Mouse (Mus musculus) liver, embryonic 11.5 days (tissue): ENCODE results near the gene Sipa1l1. TPM values are rescaled to one million over a fixed set of nuclear protein-coding genes. Genes with fewer than 3 reads are reported as not detected.

Experiments used
- ATAC-seq: fragments of 200-750 bp; cut with Nextera tagmentation; replicated peaks from 2 replicates; pipeline ENCODE4 v1.8.0; 2017; ENCODE audit warnings: moderate number of reproducible peaks, mild to moderate bottlenecking, moderate TSS enrichment, moderate library complexity; ENCODE audit not compliant: low FRiP score
- DNase-seq: peaks from one replicate; pipeline ENCODE4 v3.0.0-alpha.2; 2017; ENCODE audit warnings: low spot score
- H3K27ac ChIP-seq: fragments of 300-500 bp; sonication (generic); 2 replicates; pipeline ENCODE4 v1.5.1; 2014; ENCODE audit warnings: mild to moderate bottlenecking, low read depth, low read length, control low read depth
- H3K27me3 ChIP-seq: fragments of 300-500 bp; sonication (generic); replicated peaks from 2 replicates; pipeline ENCODE4 v1.6.1; 2014; ENCODE audit warnings: low read length, mixed read lengths; ENCODE audit not compliant: control insufficient read depth, insufficient read depth
- H3K36me3 ChIP-seq: fragments of 300-500 bp; sonication (generic); 2 replicates; pipeline ENCODE4 v1.6.1; 2014; ENCODE audit warnings: mild to moderate bottlenecking, low read length, moderate library complexity, mixed read lengths; ENCODE audit not compliant: control insufficient read depth, insufficient read depth
- H3K4me1 ChIP-seq: fragments of 300-500 bp; sonication (generic); replicated peaks from 2 replicates; pipeline ENCODE4 v1.6.1; 2014; ENCODE audit warnings: low read length, mixed read lengths; ENCODE audit not compliant: control insufficient read depth, insufficient read depth
- H3K4me2 ChIP-seq: fragments of 300-500 bp; sonication (generic); 2 replicates; pipeline ENCODE4 v1.6.1; 2014; ENCODE audit warnings: mild to moderate bottlenecking, control low read depth, moderate library complexity
- H3K4me3 ChIP-seq: fragments of 300-500 bp; sonication (generic); 2 replicates; pipeline ENCODE4 v1.5.1; 2014; ENCODE audit warnings: low read depth, low read length, control low read depth
- H3K9ac ChIP-seq: fragments of 300-500 bp; sonication (generic); 2 replicates; pipeline ENCODE4 v1.6.1; 2014; ENCODE audit warnings: low read depth, low read length, control low read depth
- H3K9me3 ChIP-seq: fragments of 300-500 bp; sonication (generic); 2 replicates; pipeline ENCODE4 v1.6.1; 2016; ENCODE audit warnings: low read length, inconsistent platforms, mixed read lengths; ENCODE audit not compliant: control insufficient read depth
- WGBS: fragments of 180-500 bp; shearing (Covaris S2); extraction: QIAGEN DNeasy Blood & Tissue Kit; methylation state at CpG from one replicate; pipeline ENCODE4 v1.1.7; 2014; 5-methylcytosine and 5-hydroxymethylcytosine counted together
- polyA plus RNA-seq: library from polyadenylated mRNA; unstranded; fragments of >200 nt; fragmentation: Nextera tagmentation; extraction: Ambion mirVana; gene quantifications from 2 replicates; pipeline ENCODE4 v1.2.1, GENCODE M21; 2014

Sipa1l1 gene
- polyA plus RNA-seq, 1 experiment from 2014 or later = 21.1 TPM

DNA sequence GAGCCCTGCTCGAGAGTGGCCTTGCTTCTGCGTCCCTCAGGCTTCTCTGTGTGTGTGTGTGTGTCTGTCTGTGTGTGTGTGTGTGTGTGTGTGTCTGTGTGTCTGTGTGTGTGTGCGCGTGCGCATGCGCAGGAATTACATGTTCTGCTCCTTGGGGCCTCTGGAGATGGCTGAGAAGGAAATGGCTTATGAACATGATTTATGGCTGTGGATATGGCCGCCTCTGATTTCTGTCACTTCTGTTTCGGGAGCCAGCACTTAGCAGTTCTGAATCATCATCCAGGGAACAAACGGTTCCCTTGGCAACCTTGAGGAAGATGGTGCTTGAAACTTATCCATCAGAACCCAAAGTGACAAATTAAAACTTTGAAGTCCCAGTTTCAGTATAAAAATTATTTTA is 265.5 kb downstream of the Sipa1l1 start:
- H3K4me2 ChIP-seq = no peak overlapping the region
- no peak overlapping the region for H3K4me3 ChIP-seq
- ATAC-seq (no peak), DNase-seq (no peak)
- no peaks in the 10 kb centered on the region for H3K4me1 ChIP-seq
- H3K9me3 ChIP-seq = no peaks in the 10 kb centered on the region
- no peak overlapping the region for H3K27ac ChIP-seq
- whole genome bisulfite sequencing = 87% methylated on average over 9 of the region's 9 CpGs
- no peaks in the 10 kb centered on the region for H3K27me3 ChIP-seq
- H3K9ac ChIP-seq = no peak overlapping the region
- peaks cover 13% of the 10 kb centered on the region; the same call in 1 of the 2 replicates for H3K36me3 ChIP-seq

- ATAC-seq (no peak), DNase-seq (no peak)
- Histone ChIP-seq H3K27ac (no peak overlapping the region), H3K9ac (no peak overlapping the region), H3K4me2 (no peak overlapping the region), H3K9me3 (no peaks in the 10 kb centered on the region), H3K4me3 (no peak overlapping the region), H3K27me3 (no peaks in the 10 kb centered on the region), H3K4me1 (no peaks in the 10 kb centered on the region), H3K36me3 (peaks cover 13% of the 10 kb centered on the region; the same call in 1 of the 2 replicates)
- WGBS = 86% methylated on average over 3 of the region's 3 CpGs
These were observed 272.4 kb downstream of the Sipa1l1 start for GRCm38 (mm10) chr12:82441479-82441878.

- no peak for ATAC-seq
- no peaks in the 10 kb centered on the region for H3K9me3 ChIP-seq
- H3K27ac ChIP-seq = no peak overlapping the region
- H3K27me3 ChIP-seq = no peaks in the 10 kb centered on the region
- DNase-seq = no peak
- no peak overlapping the region for H3K4me2 ChIP-seq
- no peak overlapping the region for H3K4me3 ChIP-seq
- no peak overlapping the region for H3K9ac ChIP-seq
- peaks cover 13% of the 10 kb centered on the region; the same call in 1 of the 2 replicates for H3K36me3 ChIP-seq
- H3K4me1 ChIP-seq = no peaks in the 10 kb centered on the region
- 87% methylated on average over 8 of the region's 8 CpGs for WGBS
These were observed 277.5 kb downstream of the Sipa1l1 start for GRCm38 (mm10) chr12:82446609-82447024.

DNA sequence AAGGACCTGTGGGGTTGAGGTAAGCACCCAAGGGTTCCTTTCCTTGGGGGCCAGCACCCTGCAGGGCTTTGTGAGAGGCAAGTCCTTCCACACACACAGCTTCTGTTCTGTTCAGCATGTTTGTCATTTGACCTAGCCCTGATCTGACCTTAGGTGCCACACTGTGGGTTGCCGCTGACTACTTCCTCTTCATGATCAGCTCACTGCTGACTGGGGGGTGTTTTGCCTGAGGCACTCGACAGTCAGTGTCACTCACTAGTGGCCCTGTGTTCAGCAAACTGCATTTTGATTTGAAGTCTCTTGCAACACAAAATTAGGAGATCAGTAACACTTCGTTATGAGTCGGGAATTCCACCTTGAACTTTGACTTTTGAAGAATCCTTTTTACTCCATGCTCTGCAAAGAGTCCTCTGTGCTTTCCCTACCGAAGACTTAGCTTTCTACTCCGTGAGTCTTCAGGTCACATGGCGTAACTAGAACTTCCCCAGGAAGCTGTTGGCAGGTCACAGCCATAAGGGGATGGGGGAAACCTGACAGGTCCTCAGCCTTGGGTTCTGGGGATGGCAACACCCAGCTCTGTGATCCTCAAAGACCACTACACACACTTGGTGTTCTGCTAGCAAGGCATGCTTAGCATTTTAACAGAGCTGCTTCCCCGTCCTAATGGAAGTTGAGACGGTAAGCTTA is 279.2 kb downstream of the Sipa1l1 start:
- no peak overlapping the region for H3K4me3 ChIP-seq
- no peak for ATAC-seq
- H3K36me3 ChIP-seq = peaks cover 11% of the 10 kb centered on the region; the same call in 1 of the 2 replicates
- DNase-seq = no peak
- 67% methylated on average over 9 of the region's 9 CpGs for WGBS
- no peak overlapping the region for H3K9ac ChIP-seq
- H3K4me1 ChIP-seq = no peaks in the 10 kb centered on the region
- H3K9me3 ChIP-seq = no peaks in the 10 kb centered on the region
- no peak overlapping the region for H3K4me2 ChIP-seq
- H3K27me3 ChIP-seq = no peaks in the 10 kb centered on the region
- no peak overlapping the region for H3K27ac ChIP-seq

- WGBS = 81% methylated on average over 2 of the region's 2 CpGs
- Histone ChIP-seq H3K9me3 (no peaks in the 10 kb centered on the region), H3K36me3 (peaks cover 5% of the 10 kb centered on the region; the same call in 1 of the 2 replicates), H3K27me3 (no peaks in the 10 kb centered on the region), H3K4me3 (no peak overlapping the region), H3K27ac (no peak overlapping the region), H3K9ac (no peak overlapping the region), H3K4me1 (no peaks in the 10 kb centered on the region), H3K4me2 (no peak overlapping the region)
- no peak for DNase-seq
- ATAC-seq = no peak
These were observed 283.3 kb downstream of the Sipa1l1 start for GRCm38 (mm10) chr12:82452428-82452827.

- H3K36me3 ChIP-seq = no peaks in the 10 kb centered on the region
- H3K4me2 ChIP-seq = no peak overlapping the region
- DNase-seq (no peak), ATAC-seq (no peak)
- no peak overlapping the region for H3K27ac ChIP-seq
- H3K9ac ChIP-seq = no peak overlapping the region
- no peaks in the 10 kb centered on the region for H3K9me3 ChIP-seq
- no peak overlapping the region for H3K4me3 ChIP-seq
- no peaks in the 10 kb centered on the region for H3K27me3 ChIP-seq
- H3K4me1 ChIP-seq = no peaks in the 10 kb centered on the region
- WGBS = 79% methylated on average over 6 of the region's 6 CpGs
These were observed 285.3 kb downstream of the Sipa1l1 start for GRCm38 (mm10) chr12:82454415-82454814.

GRCm38 (mm10) chr12:82455700-82456413 is 286.7 kb downstream of the Sipa1l1 start:
- H3K4me3 ChIP-seq = no peak overlapping the region
- H3K4me2 ChIP-seq = no peak overlapping the region
- no peak overlapping the region for H3K27ac ChIP-seq
- ATAC-seq (peak; percentile 62), DNase-seq (no peak)
- no peaks in the 10 kb centered on the region for H3K27me3 ChIP-seq
- WGBS = 59% methylated on average over 10 of the region's 10 CpGs
- H3K36me3 ChIP-seq = no peaks in the 10 kb centered on the region
- H3K4me1 ChIP-seq = no peaks in the 10 kb centered on the region
- H3K9me3 ChIP-seq = no peaks in the 10 kb centered on the region
- H3K9ac ChIP-seq = no peak overlapping the region

GRCm38 (mm10) chr12:82456414-82456805 is 287.3 kb downstream of the Sipa1l1 start:
- no peak; the same call in 1 of the 2 replicates for ATAC-seq
- Histone ChIP-seq H3K9me3 (no peaks in the 10 kb centered on the region), H3K36me3 (no peaks in the 10 kb centered on the region), H3K4me2 (no peak overlapping the region), H3K9ac (no peak overlapping the region), H3K27ac (no peak overlapping the region), H3K4me1 (no peaks in the 10 kb centered on the region), H3K4me3 (no peak overlapping the region), H3K27me3 (no peaks in the 10 kb centered on the region)
- 67% methylated on average over 1 of the region's 1 CpGs for WGBS
- DNase-seq = no peak

DNA sequence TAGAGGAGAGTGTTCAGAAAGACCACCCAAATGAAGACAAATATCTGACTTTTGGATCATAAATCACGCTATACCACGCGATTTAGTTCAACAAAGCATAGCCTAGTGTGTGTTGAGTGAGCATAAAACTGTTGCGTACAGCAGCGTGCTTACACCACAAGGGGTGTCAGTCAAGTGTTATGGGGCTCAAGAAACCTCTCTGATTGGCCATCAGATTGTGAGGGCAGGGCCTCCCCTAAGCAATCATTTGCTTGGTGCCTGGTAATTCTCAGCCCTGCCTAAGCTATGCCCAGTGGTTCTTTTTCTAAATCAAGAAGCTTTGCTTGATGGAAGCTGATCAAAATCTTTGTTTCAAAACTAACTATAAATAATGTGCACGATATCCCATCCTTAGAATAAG is 288.5 kb downstream of the Sipa1l1 start:
- Histone ChIP-seq H3K4me2 (no peak overlapping the region), H3K9ac (no peak overlapping the region), H3K4me1 (no peaks in the 10 kb centered on the region), H3K27me3 (no peaks in the 10 kb centered on the region), H3K36me3 (no peaks in the 10 kb centered on the region), H3K27ac (0 out of 2 replicates have a peak overlapping the region, but pooled peaks have one; percentile 14), H3K9me3 (no peaks in the 10 kb centered on the region), H3K4me3 (no peak overlapping the region)
- 87% methylated on average over 6 of the region's 6 CpGs for WGBS
- ATAC-seq (no peak), DNase-seq (no peak)
